Mouse (Mus musculus) thymus, postnatal 14 days (tissue): ENCODE measurements at regions not wholly inside any gene's neighbourhood (a gene's known extent, or its start where the extent isn't known, plus 50 kb on each side); places are given as distances from the start of the nearest gene placed in this dataset.

Experiments
- DNase-seq: peaks from one replicate; pipeline ENCODE4 v3.0.0; 2021

GRCm38 (mm10) chr16:24137266-24138033 lies 148.8 kb upstream of the Bcl6 start:
- DNase-seq: no peak

GRCm38 (mm10) chr16:24136483-24137148 lies 148.0 kb upstream of the Bcl6 start:
- no peak for DNase-seq

GRCm38 (mm10) chr16:24135841-24136240 lies 147.2 kb upstream of the Bcl6 start:
- DNase-seq: no peak

GRCm38 (mm10) chr16:24135351-24135750 lies 146.7 kb upstream of the Bcl6 start:
- DNase-seq: no peak

- no peak for DNase-seq
Measured at GRCm38 (mm10) chr16:24134486-24135050, 145.9 kb upstream of the Bcl6 start.

DNA sequence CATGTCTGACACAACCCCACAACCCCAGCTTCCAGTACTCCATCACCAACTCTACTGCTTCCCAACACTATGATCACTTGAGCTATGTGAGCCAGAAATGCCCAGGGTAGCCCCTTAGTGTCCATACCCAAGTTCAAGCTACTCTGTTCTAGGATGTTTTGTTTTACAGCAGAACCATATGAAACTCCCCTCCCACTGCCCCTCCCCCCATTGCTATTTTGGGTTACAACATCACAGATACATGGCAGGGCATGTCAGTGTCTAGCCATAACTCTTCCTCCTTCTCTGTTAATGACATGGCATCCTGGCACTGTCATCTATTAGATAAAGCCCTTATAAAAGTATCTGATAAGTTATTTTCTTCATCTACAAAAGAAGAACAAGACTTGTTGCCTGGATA lies 142.0 kb upstream of the Bcl6 start:
- DNase-seq: peak; percentile 53

GRCm38 (mm10) chr16:24129701-24130100 lies 141.0 kb upstream of the Bcl6 start:
- no peak for DNase-seq

GRCm38 (mm10) chr16:24128566-24128965 lies 139.9 kb upstream of the Bcl6 start:
- DNase-seq: no peak

DNA sequence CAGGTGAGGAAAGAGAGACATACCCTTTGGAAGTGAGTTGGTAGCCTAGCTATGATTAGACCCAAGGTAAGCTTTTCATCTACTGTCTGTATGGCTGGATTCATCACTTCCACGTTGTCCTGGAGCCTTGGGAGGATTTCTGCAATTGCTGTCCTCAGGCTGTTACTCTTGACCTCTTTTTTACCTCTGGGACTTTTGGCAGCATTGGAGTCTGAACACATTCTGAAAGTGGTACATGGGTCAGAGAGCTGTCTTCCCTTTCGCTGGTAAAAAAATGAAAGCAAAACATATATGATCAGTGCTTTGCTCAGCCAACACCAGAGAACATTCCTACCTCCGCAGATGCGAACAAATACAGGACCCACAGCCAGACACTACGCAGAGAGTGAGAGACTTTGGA lies 136.1 kb upstream of the Bcl6 start:
- no peak for DNase-seq

DNA sequence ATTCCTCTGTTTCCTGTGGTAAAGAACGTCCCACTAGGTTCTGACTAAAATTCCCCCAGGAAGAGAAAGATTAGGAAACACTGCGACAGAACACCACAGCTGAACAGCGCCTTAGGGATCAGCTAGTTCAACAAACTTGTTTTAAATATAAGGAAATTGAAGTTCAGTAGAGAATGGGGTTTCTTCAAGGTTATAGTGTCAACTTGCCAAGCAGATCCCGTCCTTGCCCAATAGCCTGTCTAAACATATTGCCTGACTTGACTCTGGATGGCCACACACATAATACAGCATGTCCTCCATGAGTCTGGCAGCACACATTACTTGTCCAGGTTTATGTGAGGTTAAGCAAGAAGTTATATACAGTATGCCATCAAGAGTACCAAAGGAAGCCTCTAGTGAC lies 135.4 kb upstream of the Bcl6 start:
- DNase-seq: no peak

- no peak for DNase-seq
Measured at GRCm38 (mm10) chr16:24121633-24122032, 133.0 kb upstream of the Bcl6 start.

DNA sequence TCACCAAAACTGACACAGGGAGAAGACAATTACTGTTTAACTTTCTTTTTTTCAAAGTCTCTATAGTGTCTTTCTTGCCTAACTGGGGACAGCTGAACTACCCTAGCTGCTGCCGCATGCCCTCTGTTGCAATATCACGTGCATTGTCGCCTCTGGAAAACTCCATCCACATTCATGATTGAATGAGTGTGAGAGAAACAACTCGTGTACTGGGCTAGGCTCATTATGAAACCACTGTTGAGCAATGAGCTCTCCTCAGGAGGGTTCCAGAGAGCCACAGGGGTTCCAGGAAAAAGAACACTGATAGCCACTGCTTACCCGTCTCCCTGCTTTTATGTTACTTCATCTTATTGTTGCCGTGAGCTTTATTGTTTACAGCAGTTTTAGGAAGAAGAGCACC lies 132.2 kb upstream of the Bcl6 start:
- no peak for DNase-seq

DNA sequence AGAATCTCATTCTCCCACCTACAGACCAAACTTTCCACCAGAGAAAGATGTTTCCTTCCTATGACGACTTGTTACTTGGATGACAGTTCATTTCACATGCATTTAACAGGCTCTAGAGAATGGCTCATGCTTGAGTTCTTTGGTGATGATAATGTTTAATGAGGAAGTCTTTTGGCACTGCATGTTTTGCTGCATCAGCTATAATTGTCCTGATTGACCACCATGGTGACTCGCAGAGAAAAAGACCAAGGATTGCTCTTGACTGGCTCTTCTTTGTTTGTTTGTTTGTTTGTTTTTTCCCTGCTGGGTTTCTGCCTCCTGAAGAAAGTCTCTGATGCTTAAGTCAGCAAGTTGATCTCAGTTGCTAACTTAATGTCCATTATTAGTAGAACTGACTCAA lies 129.8 kb upstream of the Bcl6 start:
- no peak for DNase-seq

DNA sequence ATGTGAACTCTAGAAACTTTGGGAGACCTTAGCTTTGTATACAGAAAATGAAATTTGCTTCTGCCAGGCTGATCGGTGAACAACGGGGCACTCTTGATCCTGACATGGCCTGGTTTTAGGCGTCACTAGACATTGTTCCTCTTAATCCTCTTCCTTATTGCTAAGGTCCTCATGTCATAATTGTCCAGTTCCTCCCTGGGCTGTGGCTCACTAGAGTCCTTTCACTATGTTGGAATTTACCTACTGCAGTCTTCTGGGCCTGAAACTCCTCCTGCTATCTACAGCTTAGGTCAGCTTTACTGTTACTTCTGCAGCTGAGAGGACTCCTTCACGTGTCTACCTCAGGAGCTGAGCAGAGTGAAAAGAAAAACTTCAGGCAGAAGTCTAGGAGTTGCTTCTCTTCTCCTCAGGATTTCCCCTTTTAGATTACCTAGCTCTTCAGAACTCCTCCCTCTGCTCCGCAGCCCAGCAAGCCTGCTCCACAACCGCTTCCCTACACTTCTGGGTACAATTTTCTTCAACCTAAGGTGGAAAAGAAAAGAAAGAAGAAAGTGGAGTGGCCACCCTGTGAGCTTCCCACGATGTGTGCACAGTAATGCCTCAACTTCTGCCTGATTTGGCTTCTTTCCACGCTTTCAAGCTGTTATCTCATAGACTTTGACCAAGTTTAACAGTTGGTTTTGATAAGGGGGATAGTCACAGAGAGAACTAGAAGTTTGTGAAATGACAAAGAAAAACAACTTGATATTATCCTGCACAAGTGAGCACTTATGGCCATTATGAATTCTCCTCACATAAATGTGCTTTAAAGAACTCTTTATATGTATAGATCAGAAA lies 114.4 kb upstream of the Bcl6 start:
- no peak for DNase-seq

- no peak for DNase-seq
Measured at GRCm38 (mm10) chr16:24097596-24097995, 108.9 kb upstream of the Bcl6 start.

GRCm38 (mm10) chr16:24096076-24096475 lies 107.4 kb upstream of the Bcl6 start:
- DNase-seq: no peak

DNA sequence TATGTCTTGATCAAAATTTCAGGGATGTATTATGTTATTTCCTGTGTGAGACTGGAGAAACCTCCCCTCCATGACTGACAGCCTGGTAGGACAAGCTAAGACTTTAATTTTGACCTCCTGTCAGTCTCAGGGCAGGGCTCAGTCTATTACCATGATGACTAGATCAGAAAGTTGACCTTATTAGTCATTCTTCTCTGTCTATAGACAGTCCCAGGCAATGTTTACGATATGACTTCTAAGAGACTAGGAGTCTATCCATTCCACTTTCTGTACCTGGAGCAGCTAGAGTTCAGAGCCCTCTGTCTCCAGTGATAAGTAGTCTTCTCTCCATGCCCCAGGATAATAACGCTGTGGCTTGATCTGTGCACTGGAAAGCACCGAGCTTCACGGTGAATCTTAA lies 107.0 kb upstream of the Bcl6 start:
- DNase-seq: no peak

- DNase-seq: no peak
Measured at GRCm38 (mm10) chr16:24094566-24094965, 105.9 kb upstream of the Bcl6 start.

- no peak for DNase-seq
Measured at GRCm38 (mm10) chr16:24093624-24094023, 105.0 kb upstream of the Bcl6 start.

GRCm38 (mm10) chr16:24092616-24093525 lies 104.2 kb upstream of the Bcl6 start:
- no peak for DNase-seq

- DNase-seq: peak; percentile 38
Measured at GRCm38 (mm10) chr16:24092136-24092535, 103.5 kb upstream of the Bcl6 start.

DNA sequence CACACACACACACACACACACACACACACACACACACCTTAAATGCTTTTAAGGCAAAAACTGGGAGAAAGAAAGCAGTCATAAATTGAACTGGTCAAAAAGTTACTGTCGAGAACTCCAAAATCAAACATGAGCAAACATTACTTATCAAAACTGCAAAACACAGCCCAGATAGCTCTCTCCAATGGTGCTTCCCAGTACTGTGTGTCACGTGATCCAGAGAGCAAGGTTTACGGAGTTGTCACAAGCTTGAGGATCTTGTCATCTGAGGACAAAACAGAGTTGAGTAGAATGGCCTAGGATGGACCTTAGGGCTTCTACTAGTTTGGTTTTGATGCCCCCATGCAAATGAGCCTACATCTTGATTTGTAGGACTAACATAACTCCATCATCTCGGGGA lies 102.3 kb upstream of the Bcl6 start:
- DNase-seq: no peak
